Mouse (Mus musculus) ES-E14 (cell line): Measurements from ENCODE around the gene Rdh5. TPM values are rescaled to one million over a fixed set of nuclear protein-coding genes. Genes with fewer than 3 reads are reported as not detected.
A peak's percentile ranks its signal among the peaks of the same experiment; 100 is the strongest.

Experiments
- DNase-seq: peaks from one replicate; pipeline ENCODE4 v3.0.0-alpha.2; 2013; ENCODE audit warnings: low read depth, low spot score
- H3K27ac ChIP-seq: 2 replicates; pipeline ENCODE4 v1.5.1; 2012; ENCODE audit warnings: low read depth, mild to moderate bottlenecking, low read length, moderate library complexity, mixed read lengths; ENCODE audit not compliant: poor library complexity, insufficient read depth, severe bottlenecking
- H3K36me3 ChIP-seq: 2 replicates; pipeline ENCODE4 v1.6.1; 2012; ENCODE audit warnings: mild to moderate bottlenecking, low read length, moderate library complexity, mixed read lengths; ENCODE audit not compliant: control insufficient read depth, poor library complexity, insufficient read depth, severe bottlenecking
- H3K4me1 ChIP-seq, 2 experiments: fragments of 150-350 bp in 1 of 2; sonication (generic) in 1 of 2; 2 replicates each; pipeline ENCODE4 v1.6.1; 2012; ENCODE audit warnings: low read length in 2 of 2, mild to moderate bottlenecking in 1 of 2, mixed read lengths in 1 of 2; ENCODE audit not compliant: control insufficient read depth in 2 of 2, insufficient read depth in 2 of 2, poor library complexity in 1 of 2
- H3K4me3 ChIP-seq, 2 experiments: fragments of 150-350 bp in 1 of 2; sonication (generic) in 1 of 2; 2 replicates each; pipeline ENCODE4 v1.5.1; 2012; ENCODE audit warnings: low read length in 2 of 2, low read depth in 1 of 2, mild to moderate bottlenecking in 1 of 2, mixed read lengths in 1 of 2; ENCODE audit not compliant: insufficient read depth in 1 of 2, poor library complexity in 1 of 2, severe bottlenecking in 1 of 2
- H3K9ac ChIP-seq: 2 replicates; pipeline ENCODE4 v1.6.1; 2012; ENCODE audit warnings: low read depth, mild to moderate bottlenecking, low read length, mixed read lengths; ENCODE audit not compliant: poor library complexity, insufficient read depth, severe bottlenecking
- H3K9me3 ChIP-seq: fragments of 150-350 bp; sonication (generic); 2 replicates; pipeline ENCODE4 v1.6.1; 2012; ENCODE audit warnings: low read depth, mild to moderate bottlenecking, low read length; ENCODE audit not compliant: control insufficient read depth, insufficient read depth
- CHD2 ChIP-seq: IDR thresholded peaks from 2 replicates; pipeline ENCODE4 v1.6.1; 2014; ENCODE audit warnings: mild to moderate bottlenecking, low read depth, low read length, inconsistent platforms
- HCFC1 ChIP-seq: IDR thresholded peaks from 2 replicates; pipeline ENCODE4 v1.6.1; 2012; ENCODE audit warnings: low read length, inconsistent platforms, borderline replicate concordance; ENCODE audit not compliant: insufficient read depth
- MAFK ChIP-seq: IDR thresholded peaks from 2 replicates; pipeline ENCODE4 v1.6.1; 2014; ENCODE audit warnings: mild to moderate bottlenecking, low read depth, low read length, inconsistent platforms; ENCODE audit not compliant: insufficient read depth
- ZC3H11A ChIP-seq: IDR thresholded peaks from 2 replicates; pipeline ENCODE4 v1.6.1; 2012; ENCODE audit warnings: low read depth, mild to moderate bottlenecking, inconsistent platforms, low read length, borderline replicate concordance
- ZNF384 ChIP-seq: IDR thresholded peaks from 2 replicates; pipeline ENCODE4 v1.6.1; 2012; ENCODE audit warnings: low read depth, low read length, inconsistent platforms
- in situ Hi-C, 2 experiments: fragments of 600-800 bp; cut with MboI; formaldehyde crosslinking; loops; one replicate each; pipeline ENCODE4 v1.15.1; 2025; ENCODE audit warnings: low sequenced_read_pairs in 2 of 2, inconsistent platforms in 1 of 2; ENCODE audit not compliant: unreplicated experiment in 2 of 2
- total RNA-seq: library from RNA; depleted of rRNA; stranded (reverse); fragments of 300-350 nt; gene quantifications from 2 replicates; pipeline ENCODE4 v1.2.3, GENCODE M21; 2012

Rdh5 gene
- total RNA-seq, 1 experiment: 6.8 TPM

- Histone ChIP-seq H3K4me3 (peak overlapping the region; percentile 1 to 44; a peak in 3 of 4 replicates), H3K9ac (no peak overlapping the region; the same call in 1 of the 2 replicates), H3K9me3 (no peaks in the 10 kb centered on the region), H3K36me3 (no peaks in the 10 kb centered on the region), H3K27ac (no peak overlapping the region), H3K4me1 (peaks cover 0 to 6% of the 10 kb centered on the region in 2 experiments; a peak in 1 of 4 replicates)
- DNase-seq: no peak
- in situ Hi-C loops: loop anchor here in 1 of 2 experiments (10.0 kb wide), 1 partner anchor 161 kb away; no protein-coding TSS in a partner anchor
- TF ChIP-seq MAFK (no peak), ZNF384 (no peak), ZC3H11A (no peak), HCFC1 (no peak), CHD2 (no peak)
Observed at GRCm38 (mm10) chr10:128895952-128896693, 26.6 kb downstream of the Rdh5 start.

DNA sequence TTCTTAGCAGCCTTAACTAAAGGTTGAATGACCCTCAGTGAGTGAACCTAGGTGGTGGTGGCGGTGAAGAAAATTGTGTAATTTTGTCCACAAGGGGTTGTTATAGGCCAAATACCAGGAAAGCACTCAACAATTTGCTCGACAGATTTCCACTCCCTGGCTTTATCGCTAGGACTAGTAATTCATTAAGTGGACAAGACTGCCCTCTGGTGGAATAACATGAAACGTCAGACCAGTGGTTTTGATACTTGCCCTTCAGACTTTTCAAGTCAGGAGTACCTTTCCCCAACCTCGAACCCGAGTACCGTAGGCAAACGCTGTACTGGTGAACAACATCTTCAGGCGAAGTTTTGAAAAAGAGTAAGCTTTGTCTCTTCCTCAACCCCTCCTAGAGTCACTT is 27.3 kb downstream of the Rdh5 start:
- Histone ChIP-seq H3K36me3 (no peaks in the 10 kb centered on the region), H3K4me1 (peaks cover 0 to 8% of the 10 kb centered on the region in 2 experiments; a peak in 2 of 4 replicates), H3K9ac (no peak overlapping the region), H3K27ac (no peak overlapping the region), H3K4me3 (peak overlapping the region; percentile 1 to 44; a peak in 3 of 4 replicates), H3K9me3 (no peaks in the 10 kb centered on the region)
- TF ChIP-seq CHD2 (no peak), MAFK (0 out of 2 replicates have a peak, but pooled peaks have one; percentile 17), ZC3H11A (peak; percentile 91), HCFC1 (peak; percentile 42; the same call in 1 of the 2 replicates), ZNF384 (no peak)
- DNase-seq: peak; percentile 93
- in situ Hi-C loops: loop anchor here in 1 of 2 experiments (10.0 kb wide), 1 partner anchor 161 kb away; no protein-coding TSS in a partner anchor

DNA sequence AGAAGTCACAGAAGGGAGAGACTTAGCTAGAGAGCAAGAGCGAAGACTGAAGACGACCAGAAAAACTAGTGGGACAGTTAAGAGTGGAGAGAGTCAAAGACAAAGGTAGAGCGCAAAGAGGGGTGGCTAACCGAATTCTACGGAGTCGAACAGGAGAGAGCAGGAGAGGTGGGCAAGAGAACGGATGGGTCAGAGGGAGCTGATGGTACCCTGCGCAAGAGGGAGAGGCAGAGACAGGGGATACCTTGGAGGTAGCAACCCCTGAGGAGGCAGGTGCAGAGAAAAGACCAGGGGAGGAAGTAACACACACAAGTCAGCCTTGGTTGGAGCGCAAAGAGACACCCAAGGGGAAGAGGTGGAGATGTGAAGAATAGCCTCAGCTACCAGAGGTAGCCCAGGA is 30.4 kb downstream of the Rdh5 start:
- no peak for TF ChIP-seq ZC3H11A
- TF ChIP-seq CHD2: no peak
- no peak for TF ChIP-seq HCFC1
- no peak for TF ChIP-seq ZNF384
- no peak for TF ChIP-seq MAFK
- no peak overlapping the region for H3K27ac ChIP-seq
- peaks cover 6 to 20% of the 10 kb centered on the region in 2 experiments; a peak in 2 of 4 replicates for H3K4me1 ChIP-seq
- peaks cover 5% of the 10 kb centered on the region; the same call in 1 of the 2 replicates for H3K36me3 ChIP-seq
- H3K9ac ChIP-seq: no peak overlapping the region
- no peak for DNase-seq
- in situ Hi-C loops: loop anchor here in 1 of 2 experiments (10.0 kb wide), 1 partner anchor 157 kb away; no protein-coding TSS in a partner anchor
- no peaks in the 10 kb centered on the region for H3K9me3 ChIP-seq
- peak overlapping the region; percentile 82 to 84 for H3K4me3 ChIP-seq

DNA sequence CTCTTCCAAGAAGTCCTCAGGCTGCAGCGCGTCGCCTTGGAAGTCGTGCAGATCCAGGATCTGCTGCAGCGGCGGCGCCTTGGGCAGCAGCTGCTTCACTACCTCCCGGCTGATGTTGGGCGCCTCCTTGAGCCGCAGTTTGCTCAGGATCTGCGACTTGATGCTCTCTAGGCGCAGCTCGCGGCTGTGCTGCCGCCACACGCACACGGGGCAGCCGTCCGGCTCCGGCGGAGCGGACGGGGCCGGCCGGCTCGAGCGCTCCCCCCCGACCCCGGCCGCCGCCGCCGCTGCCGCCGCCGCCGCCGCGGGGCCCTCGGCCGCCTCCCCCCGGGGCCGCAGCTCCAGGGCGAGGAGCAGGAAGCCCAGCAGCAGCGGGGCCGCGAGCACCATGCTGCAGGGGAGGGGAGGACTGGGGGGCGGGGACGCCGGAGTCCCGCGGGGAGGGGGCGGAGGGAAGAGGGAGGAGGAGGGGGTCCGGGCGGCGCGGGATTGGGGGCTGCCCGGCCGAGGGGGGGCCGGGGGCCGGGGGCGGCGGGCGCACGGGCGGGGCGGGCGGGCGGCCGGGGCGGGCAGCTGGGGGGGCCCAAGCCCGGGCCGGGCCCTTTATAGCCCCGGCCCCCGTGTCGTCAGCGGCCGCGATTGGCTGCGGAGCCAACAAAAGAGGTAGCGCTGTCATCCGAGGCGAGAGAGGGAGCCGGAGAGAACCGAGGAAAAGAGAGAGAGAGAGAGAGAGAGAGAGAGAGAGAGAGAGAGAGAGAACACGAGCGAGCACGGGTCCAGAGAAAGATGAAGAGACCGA is 31.2 kb downstream of the Rdh5 start, which contains the start of gene Gdf11:
TSS of gene Gdf11 (minus strand) at position 423 of the 799 bp plus-strand sequence.
- peaks cover 6 to 17% of the 10 kb centered on the region in 2 experiments; a peak in 2 of 4 replicates for H3K4me1 ChIP-seq

More for the DNA sequence above, 31.2 kb downstream of the Rdh5 start, which contains the start of gene Gdf11:
- in situ Hi-C loops: loop anchor here in 1 of 2 experiments (10.0 kb wide), 1 partner anchor 157 kb away; no protein-coding TSS in a partner anchor
- Histone ChIP-seq H3K9ac (peak within 1 kb of the TSS; percentile 72), H3K4me3 (peak within 1 kb of the TSS; percentile 84 to 85), H3K9me3 (no peaks in the 10 kb centered on the region), H3K27ac (no peak within 1 kb of the TSS), H3K36me3 (peaks cover 5% of the 10 kb centered on the region; the same call in 1 of the 2 replicates)
- DNase-seq: no peak
- TF ChIP-seq CHD2 (no peak), HCFC1 (no peak), ZNF384 (no peak), MAFK (no peak), ZC3H11A (no peak)
